Mouse (Mus musculus) ovary, postnatal 10 days (tissue): Measurements from ENCODE around the gene Dnajc6.

Experiments used
- DNase-seq: peaks from one replicate; pipeline ENCODE4 v3.0.0; 2022; ENCODE audit warnings: low spot score

The Dnajc6 gene

DNA sequence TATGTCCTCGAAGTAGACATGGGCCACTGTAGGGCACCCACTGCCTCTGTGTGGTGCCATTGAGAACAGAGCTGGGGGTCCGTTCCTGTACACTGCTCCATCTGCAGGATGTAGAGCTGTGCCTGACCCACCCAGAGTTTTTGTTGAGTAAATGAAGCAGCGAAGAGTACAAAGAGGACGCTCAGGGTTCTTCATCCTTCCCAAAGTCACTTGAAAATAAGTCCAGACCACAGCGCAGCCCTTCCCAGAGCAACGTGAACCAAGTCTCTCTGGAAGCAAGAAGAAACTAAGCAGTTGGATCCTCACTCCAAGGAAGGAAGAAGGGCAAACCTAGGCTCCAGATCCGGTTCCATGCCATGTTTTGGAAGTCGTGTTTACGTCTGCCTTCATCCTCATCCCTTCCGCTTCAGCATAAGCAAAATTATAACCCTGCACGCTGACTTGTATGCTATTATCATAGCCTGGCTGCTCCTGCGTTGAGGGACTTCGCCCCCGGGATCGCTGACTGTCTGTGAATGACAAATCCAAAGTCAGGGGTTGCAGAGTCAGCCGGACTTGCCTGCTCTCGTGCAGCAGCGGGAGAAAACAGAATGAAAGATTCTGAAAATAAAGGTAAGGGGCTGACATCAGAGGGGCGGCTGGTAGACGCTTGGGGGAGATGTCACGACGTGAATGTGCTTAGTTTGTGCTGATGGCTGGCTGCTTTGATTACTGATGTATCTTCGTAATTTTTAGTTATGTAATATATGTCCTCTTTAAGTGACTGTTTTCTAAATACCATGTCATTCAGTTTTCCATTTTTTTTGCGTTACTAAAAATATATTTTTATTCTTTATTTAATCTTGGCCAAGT lies 11.3 kb downstream of the Dnajc6 start:
- no peak for DNase-seq

- DNase-seq, result no peak
Observed at GRCm38 (mm10) chr4:101508431-101508830, 12.0 kb downstream of the Dnajc6 start.

DNA sequence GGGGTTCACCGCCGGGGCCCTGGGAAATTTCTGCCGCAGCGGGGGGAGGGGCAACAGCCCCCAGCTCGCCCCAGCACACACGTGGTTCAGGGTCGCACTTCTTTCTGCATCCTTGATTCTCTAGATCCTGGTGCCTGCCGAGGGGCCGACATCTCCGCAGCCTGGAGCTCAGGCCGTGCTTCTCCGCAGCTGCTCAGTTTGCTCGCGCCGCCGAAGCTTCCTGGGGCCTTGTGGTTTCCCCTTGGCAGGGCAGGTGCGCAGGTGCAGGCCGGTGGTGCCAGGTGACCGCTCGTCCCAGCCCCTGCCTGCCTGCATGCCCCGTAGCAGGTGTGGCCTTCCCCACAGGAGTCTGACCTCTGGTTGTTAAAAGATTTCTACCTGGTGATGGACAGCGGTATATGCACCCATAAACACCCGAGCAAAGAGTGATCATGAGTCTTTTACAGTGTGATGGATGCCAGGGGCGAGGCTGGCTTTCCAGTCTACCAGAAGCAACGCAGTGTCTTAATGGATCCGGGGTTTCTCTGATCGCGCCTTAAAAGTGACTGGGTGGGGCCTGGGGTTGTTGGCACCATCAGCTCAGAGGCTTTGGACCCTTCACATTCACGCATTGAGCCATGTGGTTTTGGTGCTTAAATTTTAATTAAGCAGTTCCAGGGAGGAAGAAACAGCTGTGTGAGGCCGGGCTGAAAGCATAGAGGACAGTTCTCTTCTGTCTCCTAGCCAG lies 12.6 kb downstream of the Dnajc6 start:
- peak; percentile 9 for DNase-seq

DNA sequence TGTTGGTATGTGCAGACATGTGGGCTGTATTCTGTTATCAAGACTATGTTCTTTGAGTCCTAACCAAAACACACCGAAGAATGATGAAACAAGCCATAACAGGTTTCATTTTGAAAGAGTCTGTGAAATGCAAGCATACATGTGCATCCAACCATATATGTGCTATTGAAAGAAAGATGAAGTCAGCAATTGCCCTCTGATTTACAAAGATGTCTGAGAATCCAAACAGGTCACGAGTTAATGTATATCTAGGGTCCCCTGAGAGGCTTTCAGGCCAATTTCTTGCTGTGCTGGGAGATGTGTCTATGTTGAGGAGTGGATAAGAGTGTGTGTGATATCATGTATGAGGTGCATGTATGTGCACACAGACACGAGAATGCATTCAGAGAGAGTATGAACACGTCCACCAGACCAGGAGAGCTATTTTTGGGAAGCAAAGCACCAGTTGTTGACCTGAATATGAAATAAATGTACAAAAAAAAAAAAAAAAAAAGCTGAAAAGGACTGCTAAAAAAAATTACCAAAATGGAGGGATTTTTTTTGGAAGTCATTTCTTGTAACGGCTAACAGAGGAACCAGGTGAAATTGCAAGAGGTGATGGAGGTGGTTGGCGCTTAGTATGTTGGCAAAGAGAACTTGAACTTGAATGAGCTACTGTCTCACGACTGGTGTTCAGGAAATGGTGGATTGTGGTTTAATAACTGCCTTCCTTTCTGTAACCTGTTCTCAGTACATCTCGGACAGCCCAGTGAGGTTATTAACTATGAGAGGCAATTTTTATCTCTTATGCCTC lies 13.9 kb downstream of the Dnajc6 start:
- DNase-seq, result no peak

DNA sequence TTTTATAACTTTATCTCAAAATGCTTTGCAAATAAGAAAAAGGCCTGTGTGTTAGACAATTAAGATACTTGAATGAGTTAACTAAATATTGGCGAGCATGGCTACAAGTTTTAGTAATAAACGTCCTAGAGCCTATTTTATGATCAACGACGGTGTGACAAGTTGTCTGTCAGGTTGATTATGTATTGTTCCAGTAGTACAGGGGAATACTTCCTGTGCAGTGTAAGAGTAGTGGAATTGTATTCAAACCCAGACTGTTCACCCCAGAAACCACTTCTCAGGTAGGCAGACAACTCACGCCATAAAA lies 14.4 kb downstream of the Dnajc6 start:
- no peak for DNase-seq

GRCm38 (mm10) chr4:101511768-101512521 lies 15.5 kb downstream of the Dnajc6 start:
- DNase-seq, result no peak

GRCm38 (mm10) chr4:101513251-101513650 lies 16.8 kb downstream of the Dnajc6 start:
- no peak for DNase-seq

DNA sequence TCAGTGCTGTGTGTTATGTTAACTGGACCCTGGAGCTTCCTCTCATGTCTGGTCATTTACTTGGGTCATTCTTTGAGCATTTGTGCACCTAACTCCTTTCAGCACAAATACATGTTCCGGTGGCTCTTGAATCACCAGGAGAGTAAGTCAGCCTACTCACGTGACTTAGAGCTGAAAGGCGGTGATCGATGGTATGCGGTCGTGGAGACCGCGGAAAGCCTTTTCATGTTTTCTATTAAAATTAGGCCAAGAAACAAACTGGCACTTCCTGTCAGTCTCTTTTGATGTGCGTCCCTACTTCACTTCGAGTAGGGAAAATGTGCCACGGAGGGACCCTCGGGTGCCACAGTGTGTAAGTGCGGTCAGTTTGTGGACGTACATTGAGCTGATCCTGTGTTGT lies 19.4 kb downstream of the Dnajc6 start:
- no peak for DNase-seq

DNA sequence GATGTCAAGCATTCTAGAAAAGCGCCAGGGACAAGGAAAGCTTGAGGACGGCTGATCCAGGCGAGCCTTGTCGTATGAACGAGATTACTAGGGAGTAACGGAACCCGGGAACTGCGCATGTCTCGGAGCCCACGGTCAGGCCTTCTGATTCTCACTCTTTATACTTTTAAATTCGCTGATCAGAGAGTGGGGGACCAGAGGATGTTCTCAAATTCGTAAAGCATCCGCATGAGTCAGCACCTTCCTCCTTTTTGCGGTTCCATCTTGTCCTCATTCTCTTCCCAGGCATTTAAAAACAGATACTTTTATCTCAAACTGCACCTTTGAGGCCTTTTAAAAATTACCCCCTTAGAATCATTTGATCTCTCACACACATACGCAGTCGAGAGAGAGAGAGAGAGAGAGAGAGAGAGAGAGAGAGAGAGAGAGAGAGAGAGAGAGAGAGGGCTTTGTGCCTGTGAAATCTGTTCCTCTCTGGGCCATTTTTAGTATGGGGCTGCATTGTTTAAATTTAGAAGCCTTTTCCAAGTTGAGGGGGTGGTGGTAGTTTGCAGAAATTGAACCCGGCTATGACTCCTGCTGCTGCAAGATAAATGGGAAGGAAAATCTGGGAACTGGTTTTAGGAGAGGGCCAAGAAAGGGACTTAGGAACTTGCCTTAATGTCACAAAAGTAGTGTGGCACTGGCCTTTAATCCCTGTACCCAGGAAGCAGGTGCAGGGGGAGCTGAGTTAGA lies 20.2 kb downstream of the Dnajc6 start:
- DNase-seq, result no peak

- DNase-seq, result no peak
Observed at GRCm38 (mm10) chr4:101531901-101532300, 35.5 kb downstream of the Dnajc6 start.

DNA sequence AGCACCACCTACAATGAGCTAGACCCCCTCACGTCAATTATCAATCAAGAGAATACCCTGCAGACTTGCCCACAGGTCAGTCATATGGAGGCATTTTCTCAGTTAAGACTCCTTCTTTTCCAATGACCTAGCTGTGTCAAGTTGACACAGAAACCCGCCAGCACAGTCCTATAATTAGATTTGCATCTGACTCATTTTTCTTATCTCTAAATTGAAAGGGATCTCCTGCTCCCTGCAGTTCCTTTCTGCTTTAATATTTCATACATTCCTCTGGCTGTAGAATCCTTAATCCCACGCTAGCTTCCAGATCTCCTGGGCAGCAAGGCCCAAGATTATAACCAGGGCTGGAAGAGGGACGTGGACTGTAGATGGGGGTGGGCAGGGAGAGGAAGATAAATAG lies 44.1 kb downstream of the Dnajc6 start:
- no peak for DNase-seq

DNA sequence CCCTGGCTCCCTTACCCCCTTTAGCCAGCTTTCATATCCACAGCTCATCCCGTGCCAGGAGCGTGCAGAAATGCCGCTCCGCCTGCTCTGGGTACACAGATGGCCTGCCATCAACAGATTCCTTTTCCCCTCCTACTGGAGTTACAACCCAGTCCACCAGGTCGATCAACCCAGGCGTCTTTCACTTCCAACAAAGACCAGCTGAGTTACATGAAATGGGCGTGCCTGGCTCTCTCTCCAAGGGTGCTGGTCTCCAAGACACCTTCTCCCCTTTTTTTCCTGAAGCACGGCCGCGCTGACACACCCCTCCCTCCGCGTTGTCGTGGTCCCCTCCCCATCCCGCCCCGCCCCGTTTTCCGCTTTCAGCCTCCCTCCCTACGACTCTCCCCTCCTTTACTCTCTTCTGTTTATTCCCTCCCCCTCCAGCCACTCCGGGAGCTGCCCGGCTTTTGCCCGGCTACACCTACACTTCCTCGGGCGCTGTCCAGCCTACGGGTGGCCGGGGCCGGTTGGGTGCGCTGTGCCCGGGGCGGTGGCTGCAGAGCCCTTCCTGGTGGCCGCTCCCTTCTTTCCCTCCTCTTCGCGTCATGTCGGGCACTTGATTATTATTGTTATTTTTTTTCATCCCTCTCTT lies 53.6 kb downstream of the Dnajc6 start:
- peak; percentile 17 for DNase-seq

GRCm38 (mm10) chr4:101550671-101551161 lies 54.3 kb downstream of the Dnajc6 start:
- peak; percentile 25 for DNase-seq

GRCm38 (mm10) chr4:101551425-101551824 lies 55.0 kb downstream of the Dnajc6 start:
- DNase-seq, result no peak

DNA sequence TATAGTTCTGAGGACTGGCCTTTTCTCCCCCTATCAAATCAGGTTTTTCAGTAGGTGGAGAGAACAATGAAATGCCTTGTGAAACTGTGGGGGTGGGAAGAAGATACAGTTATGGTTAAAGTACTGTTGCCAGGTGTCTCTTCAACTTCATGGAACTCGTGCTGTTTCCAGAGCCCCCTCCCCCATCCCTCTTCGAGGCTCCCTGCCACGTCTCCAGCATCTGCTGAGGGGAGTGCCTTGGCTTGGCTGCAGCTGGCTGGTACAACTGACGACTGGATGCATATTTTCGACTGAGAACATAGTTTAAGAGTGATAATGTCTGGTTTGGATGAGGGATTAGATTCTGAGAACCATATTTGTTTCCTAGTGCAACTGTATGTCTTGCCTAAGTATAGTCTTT lies 55.9 kb downstream of the Dnajc6 start:
- DNase-seq, result no peak

DNA sequence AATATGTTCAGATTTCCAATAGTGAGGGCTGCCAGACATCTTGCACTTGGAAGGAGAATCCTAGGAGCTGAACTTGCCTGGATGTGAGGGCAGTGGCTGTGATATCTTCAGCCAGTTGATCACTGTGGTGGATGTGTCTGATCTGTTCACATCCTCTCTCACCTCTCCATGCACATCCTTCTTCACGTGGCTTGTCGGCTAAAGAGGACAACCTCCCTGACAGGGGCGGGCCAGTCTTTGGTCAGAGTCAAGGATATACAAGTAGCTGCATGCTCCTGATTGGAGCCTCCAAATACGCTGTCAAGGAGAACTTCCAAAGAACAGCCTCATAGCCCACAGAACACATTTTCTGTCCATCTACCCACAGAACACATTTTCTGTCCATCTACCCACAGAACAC lies 58.6 kb downstream of the Dnajc6 start:
- no peak for DNase-seq

- no peak for DNase-seq
Observed at GRCm38 (mm10) chr4:101560137-101560536, 63.7 kb downstream of the Dnajc6 start.

- no peak for DNase-seq
Observed at GRCm38 (mm10) chr4:101562836-101563235, 66.4 kb downstream of the Dnajc6 start.

- no peak for DNase-seq
Observed at GRCm38 (mm10) chr4:101563607-101564006, 67.2 kb downstream of the Dnajc6 start.

DNA sequence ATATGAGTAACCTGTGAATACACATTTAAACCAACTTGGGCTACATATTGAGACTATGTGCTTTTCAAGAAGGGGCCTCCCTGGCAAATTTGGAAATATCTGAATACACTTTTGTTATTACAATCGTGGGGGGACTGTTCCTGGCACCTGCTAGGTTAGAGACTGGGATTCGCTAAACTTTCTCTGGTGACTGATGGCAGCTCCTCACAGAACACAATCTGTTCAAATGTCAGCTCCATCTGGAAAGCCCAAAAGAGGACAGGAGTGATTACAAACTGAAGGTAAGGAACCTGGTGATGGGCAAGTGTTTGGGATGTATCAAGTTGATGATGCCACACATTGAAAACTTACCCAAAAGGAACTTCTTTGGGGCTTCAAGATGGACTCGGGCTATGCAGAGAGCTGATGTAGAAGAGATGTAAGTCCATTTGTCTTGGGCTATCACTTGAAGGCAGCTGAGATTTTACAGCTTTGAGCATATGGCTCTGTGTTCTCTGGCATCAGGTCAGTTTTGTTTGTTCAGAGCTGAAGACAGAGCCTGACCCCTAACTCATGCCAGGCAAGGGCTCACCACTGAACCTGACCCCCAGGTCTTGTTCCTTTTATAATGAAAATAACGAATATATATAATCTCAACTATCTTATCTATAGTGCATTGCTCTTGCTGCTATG lies 68.4 kb downstream of the Dnajc6 start:
- DNase-seq, result no peak
